Mouse (Mus musculus) 416B (cell line): ENCODE measurements at regions not wholly inside any gene's neighbourhood (a gene's known extent, or its start where the extent isn't known, plus 50 kb on each side); places are given as distances from the start of the nearest gene placed in this dataset.
A peak's percentile ranks its signal among the peaks of the same experiment; 100 is the strongest.

Experiments
- DNase-seq: peaks from one replicate; pipeline ENCODE4 v3.0.0; 2011; ENCODE audit warnings: low read depth

DNA sequence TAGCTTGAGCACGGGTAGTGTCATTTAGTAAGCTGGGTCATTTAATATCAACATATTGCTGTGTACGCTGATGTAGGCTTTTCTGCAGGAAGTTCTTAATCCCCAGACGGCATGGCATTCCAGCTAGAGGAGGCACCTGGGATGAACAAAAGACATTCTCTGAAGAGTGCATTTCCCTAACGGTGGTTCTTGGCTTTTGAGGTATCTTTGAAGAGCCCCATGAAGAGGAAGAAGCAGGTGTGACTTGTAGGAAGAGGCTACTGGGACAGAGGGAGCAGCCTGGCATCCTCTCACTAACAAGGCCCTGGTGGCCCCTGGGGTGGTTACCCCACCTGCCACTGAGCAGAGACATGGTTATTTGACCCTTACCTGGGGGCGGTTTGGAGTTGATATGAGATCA lies 457.7 kb downstream of the Rnf144b start:
- DNase-seq = no peak

DNA sequence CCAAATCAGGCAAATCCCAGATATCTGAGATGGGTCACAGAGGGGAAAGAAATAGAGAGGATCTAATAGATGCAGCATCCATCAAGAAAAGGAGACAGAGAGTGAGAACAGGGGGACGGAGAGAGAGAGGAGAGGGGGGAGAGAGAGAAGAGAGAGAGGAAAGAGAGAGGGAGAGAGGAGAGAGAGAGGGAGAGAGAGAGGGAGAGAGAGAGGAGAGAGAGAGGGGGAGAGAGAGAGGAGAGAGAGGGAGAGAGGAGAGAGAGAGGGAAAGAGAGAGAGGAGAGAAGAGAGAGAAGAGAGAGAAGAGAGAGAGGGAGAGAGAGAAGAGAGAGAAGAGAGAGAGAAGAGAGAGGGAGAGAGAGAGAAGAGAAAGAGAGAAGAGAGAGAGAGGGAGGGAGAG lies 462.7 kb downstream of the Rnf144b start:
- DNase-seq = no peak

DNA sequence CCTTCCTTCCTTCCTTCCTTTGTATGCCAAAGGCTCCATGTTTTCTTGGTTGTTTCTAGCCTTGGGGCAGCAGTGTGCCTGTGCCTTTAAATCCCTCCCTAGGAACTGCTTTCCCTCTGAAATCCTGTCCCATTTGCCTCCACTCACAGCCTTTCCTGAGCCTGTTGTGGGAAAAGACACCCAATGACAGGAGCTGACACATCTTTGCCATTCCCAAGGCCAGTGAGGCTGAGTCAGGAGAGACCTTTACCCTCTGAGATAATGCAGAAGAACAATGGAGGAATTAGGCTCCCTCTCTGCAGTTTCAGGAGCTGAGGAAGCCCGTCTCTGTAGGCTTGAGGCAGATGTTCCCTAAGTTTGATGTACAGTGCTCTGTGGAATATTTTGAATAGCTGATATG lies 480.2 kb downstream of the Rnf144b start:
- no peak for DNase-seq

DNA sequence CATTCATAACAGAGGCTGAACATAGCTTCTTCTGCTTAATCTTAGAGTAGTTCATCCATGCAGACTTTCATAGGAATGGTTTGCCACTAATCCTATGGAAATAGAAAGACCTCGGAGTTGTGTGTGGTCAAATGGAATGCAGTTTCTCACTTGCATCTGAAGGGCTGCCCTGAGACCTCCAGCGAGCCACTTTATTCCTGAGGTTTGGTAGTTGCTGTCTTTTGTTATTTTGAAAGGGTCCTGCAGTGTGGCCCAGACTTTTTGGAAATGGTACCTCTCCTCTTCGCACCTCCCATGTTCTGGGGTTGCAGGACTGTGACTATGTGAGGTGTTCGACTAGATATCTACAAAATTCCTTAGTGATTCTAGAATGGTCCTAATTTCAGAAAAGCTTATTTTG lies 489.0 kb downstream of the Rnf144b start:
- no peak for DNase-seq

DNA sequence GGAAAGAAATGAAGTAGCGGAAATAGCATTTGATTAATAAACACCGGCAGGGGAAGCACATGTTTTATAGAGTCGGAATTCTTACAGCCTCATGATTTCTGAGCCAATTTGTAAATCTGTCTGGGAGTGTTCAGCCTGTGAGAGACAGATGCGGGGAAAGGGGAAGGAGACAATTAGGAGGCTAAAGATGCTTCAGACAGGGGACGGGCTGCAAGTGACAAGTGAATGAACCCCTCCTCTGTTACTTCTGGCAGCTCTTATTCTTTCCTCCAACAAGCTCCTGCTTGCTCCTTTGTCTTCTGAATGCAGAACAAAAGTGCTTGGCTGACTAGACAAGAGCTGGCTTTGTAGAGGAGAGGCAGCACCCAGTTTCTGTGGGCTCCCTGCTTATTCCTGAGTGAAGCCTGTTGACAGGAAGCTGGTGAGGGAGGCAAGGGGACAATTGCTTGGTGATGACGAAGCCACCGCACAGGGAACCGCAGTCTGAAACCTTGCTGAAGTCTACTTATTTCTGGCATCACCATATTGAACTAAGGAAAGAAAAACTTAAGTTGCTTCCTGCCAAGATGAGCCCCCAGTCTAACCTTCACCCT lies 514.2 kb downstream of the Rnf144b start:
- DNase-seq = no peak

DNA sequence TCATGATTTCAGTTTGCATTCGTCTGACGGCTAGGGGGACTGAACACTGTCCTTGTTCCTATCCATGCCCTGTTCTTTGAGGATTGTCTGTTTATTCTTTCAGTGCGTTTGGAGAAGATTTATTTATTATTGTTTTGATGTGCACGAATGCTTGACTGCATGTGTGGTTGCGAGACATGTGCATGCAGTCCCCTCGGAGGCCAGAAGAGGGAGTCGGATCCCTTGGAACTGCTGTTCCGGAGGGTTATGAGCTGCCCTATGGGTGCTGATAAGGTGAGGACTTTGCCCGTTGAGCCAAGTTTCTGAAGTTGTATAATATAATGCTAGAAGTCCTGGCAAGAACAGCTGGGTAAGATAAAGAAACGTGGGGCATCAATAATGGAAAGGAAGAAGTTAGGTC lies 519.9 kb downstream of the Rnf144b start:
- DNase-seq = peak; percentile 2

DNA sequence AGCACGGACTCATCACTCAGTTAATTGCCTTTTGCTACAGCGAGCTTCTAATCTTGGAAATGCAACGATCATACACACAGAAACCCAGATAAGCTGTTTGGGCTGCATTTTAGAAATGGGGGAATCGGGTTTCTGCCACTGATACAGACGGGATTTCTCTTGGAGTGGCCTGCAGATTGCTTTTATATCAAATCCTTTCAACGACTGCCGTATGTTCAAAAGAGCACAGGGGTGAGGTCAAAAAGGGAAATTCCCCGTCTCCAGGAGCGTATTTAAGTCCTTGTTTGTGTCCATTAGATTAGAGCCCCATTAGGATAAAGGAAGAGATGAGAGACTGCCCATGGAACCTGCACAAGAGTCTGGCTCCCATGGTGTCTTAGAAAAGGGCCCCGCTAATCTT lies 522.6 kb downstream of the Rnf144b start:
- no peak for DNase-seq

DNA sequence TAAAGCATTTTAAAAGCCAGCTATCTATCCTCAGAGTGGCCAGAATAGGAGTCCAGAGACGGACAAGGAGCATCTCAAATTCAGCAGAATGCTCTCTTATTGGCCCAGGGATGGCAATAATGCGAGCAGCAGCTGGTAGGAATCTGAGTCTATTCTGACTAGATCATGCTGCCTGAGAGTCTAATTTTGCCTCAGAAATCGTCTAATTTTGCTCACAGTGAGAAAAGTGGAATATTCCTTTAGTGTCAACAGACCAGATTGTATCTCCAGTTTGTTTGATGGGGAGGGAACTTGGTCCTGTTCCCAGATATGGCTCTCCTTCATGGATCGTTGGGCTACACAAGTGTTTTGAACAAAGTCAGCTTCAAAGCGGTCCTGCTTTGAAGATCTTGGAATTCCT lies 525.2 kb downstream of the Rnf144b start:
- DNase-seq = no peak

DNA sequence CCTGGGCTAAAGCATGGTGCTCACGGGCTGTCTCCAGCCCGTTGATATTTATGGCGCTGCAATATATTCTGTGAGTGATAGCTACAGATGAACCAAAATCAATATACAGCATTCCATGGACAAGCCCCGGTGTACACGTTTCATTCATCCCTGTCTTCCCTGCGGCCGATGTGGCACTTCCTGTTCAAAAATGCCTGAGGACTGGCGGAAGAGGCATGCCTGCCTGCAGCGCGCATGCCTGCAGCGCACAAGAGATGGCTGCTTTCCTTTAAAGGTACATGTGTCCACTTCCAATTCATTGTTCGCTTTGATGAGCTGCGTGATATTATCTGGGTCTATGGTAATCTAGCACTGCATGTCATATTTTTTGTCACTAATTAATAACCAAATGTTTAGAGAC lies 527.6 kb downstream of the Rnf144b start:
- DNase-seq = no peak

DNA sequence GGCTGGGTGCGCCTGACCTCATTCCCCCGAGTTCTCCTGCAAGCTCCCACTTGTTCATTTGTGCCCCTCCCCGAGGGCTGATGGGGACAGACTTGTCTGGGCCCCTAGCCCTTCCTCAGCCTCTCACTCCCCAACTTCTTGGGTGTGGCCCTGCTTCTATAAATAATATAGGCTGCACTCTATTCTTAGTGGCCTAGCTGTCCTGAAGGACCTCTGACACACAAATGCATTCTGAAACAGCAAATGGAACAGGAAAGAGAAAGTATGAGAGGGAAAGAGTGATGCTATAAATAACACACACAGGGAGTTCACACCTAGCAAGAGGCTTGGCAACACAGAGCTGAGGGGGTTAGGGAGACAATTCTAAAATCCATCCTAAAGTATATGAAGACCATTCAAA lies 544.0 kb downstream of the Rnf144b start:
- no peak for DNase-seq

DNA sequence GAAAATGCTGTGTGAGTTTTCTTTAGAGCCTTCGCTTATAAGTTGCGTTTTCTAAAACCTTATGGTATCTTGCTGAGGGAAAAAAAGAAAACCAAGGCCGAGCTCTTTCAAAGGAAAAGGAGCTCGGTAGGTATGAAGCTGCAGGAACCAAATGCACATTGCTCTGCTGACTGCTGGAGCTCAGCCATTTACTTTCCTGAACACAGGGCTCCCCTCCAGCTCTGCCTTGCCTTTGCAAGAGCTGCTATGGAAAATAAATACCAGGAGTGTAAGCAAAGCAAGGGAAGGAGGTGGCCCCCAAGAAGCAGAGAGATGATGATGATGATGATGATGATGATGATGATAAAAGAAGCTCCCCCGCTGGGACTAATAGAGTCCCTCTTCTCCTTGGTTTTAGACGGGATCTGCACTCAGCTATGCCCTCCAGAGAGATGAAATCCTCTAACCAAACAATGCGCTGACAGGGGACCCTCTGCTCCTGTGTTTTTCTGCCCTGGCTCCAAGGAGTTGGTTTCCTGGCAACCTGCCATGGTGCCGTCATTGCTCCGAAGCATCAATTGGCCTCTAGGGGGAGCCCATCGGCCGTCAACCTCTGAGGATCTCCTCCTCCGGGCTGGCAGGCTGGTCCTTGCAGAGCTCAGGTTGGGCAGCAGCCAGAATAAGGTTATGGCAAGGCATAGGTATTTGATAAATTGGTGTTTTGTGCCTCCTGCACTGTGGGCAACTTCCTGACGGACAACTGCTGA lies 544.7 kb downstream of the Rnf144b start:
- DNase-seq = peak; percentile 63

DNA sequence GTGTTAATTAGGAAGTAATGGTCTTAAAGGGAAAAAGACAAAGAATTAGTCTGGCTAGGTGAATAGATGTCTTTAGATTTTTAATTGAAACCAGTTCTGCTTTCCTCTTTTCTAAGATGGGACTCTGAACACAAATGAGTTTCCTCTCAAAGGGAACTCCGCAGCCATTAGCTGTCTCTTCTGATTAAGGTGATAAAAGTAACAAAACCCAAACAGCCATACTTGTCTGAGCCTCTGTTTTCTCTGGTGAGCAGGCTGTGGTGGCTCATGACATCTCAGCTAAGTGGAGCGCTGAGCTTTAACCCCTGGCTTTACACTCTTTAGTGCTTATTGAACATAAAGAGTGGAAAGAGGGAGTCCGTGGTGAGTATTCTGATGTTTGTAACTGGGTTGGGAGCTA lies 565.7 kb downstream of the Rnf144b start:
- no peak for DNase-seq

DNA sequence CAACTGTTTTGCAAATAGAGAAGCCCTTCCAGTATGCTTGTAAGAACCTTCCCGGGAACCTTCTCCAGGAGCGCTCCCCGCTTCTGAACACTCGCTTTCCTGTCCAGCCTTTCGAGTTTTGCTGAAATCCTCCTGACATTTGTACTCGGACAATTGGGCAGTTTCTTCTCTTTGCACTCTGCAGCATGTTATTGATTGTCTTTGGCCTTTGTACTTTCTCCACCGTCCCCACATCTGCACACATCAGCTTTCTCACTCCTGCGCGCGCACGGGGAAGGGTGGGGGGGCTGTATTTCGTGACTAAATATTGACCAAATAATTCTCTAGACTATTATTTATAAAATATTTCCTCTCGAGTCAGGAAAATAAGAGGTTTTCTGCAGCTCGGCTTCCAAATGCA lies 567.2 kb upstream of the Id4 start:
- no peak for DNase-seq

DNA sequence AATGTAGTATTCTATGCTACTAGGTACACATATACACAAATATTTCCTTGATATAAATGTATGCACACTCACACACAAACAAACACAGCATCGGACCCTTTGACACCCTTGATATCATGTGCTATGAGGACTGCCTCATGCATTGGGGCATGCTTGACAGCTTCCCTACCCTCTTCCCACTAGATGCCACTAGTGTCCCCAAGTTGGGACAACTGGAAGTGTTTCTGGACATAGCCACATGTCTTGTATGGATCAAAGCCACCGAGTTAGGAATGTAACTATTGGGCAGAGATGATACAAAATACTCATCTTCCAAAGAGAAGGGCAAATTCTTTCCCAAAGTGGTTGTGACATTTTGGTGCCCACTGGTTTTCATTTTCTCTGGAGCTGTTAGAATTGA lies 565.2 kb upstream of the Id4 start:
- no peak for DNase-seq

DNA sequence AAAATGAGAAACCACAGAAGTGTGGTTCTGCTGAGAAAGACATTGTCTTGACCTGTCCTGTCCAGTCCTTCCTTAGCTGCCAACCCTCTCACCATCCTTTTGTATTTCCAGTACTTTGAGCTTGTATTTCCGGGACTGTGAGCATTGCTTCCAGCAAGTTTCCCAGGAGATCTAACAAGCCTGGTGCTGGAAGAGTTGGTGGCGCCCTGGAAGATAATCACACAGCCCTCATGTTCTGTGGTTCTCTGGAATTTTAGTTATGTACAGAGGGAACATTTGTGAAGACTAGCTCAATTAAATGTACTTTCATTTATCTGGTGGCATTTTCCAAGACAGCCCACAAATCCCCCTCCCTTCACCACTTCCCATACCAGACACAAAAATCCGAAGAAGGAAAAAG lies 560.5 kb upstream of the Id4 start:
- no peak for DNase-seq

DNA sequence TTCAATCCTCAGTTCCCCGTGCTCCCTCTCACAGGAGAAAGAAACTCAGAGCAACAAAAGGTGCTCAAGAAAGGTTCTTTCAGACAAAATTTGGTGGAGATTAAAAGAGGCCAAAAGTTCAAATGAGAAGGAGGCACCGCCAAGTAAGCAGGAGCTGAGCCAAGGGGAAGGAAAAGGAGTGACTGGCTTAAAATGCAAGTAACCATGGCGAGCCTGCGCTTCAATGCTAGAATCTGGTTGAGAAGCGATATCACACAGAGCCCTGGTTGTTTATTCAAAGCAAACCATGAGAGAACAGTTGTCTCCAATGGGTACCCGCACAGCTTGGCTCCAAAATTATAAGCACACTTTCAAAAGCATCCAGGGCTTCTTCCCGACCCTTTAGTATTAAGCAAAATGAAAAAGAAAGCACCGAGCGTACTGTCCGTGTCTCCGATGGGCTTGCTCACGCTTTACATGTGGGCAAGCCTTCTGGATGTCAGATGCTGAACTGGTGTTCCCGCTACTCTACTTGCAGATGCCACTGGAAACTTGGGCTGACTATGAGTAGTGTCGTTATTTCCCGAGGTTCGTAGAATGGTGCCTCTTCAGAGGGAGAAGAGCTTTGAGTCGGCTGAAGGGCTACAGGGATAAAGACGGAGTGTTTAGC lies 552.9 kb upstream of the Id4 start:
- DNase-seq = no peak

DNA sequence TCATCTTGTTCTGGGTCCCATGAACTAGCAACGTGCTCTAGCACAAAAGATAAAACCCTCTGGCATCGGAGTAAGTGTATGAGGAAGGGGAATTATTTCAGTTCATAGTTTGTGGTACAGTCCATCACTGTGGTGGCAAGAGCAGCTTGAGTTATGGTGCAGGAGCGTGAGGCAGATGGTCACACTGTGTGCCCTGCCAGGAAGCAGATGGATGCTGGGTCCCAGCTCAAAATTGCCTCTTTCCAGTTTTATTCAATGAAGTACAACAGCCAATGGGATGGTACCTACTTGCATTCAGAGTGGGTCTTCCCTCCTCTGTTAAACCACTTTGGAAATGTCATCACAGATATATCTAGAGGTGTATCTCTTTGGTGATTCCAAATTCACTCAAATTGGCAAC lies 551.7 kb upstream of the Id4 start:
- DNase-seq = no peak

DNA sequence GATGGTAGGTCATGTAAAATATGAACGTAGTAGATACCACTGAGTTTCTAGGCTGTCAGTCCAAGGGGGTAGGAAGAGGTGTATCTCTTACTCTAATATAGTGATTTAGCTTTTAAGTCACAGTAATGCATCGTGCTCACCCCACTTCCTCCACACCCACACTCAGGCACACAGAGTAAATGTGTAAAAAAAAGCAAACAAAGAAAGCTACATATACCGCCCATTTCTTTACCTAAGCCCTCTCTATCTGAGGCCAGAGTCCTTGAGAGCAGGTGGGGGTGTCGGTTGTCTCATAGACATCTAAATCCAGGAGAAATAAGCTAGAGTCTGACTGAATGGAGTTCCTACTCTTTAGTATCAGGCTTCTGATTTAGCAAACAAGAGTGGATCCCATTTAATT lies 548.5 kb upstream of the Id4 start:
- DNase-seq = no peak

DNA sequence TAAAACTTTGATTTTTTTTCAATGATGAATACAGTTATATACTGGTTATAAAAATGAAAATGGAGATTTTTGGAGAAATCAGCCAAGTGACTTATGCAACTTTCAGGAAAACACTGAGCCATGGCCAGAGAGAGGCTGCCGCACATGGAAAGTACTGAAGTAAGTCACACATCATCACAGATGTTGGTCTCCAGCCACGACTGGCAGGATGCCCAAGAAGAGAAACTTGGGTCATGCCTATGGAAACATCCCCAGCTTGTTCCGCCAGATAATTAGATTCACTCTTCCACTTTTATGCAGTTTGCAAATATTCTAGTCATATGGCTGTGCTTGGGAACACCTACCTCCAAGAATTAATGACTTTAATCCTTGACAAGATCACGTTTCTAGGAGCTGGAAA lies 544.8 kb upstream of the Id4 start:
- DNase-seq = no peak

DNA sequence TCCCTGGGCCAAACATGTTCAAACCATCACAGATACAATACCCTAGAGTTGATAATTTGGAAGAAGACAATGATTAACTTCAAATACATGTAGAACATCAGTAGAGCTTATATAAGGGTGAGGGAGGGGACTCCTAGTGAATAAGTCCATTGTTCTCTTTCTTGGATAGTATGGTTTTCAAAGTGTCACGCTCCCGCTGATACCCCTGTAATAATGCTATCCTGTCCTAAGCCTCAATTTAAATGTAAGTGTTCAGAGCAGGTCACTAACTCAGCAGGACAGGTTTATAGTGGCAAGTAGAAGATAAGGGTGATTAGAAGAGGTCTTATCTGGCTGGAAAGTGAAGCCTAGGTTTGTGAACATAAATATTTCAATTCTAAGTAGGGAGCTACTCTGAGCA lies 540.4 kb upstream of the Id4 start:
- no peak for DNase-seq

DNA sequence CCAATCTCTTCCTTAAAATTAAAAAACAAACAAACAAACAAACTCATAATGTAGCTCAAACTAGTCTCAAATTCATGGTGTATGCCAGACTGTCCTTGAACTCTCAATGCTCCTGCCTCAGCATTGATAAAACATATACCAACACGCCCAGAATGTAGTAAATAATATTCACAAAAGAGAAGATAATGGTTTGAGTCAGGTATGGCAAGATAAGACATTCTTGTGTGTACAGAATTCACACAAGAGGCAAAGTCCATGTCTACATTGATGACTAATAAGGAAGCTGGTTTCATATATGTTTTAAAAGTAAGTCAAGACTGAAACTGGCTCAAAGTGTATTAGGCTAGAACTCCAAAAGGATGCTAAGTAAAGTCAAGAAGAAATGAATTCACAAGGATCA lies 526.6 kb upstream of the Id4 start:
- no peak for DNase-seq

DNA sequence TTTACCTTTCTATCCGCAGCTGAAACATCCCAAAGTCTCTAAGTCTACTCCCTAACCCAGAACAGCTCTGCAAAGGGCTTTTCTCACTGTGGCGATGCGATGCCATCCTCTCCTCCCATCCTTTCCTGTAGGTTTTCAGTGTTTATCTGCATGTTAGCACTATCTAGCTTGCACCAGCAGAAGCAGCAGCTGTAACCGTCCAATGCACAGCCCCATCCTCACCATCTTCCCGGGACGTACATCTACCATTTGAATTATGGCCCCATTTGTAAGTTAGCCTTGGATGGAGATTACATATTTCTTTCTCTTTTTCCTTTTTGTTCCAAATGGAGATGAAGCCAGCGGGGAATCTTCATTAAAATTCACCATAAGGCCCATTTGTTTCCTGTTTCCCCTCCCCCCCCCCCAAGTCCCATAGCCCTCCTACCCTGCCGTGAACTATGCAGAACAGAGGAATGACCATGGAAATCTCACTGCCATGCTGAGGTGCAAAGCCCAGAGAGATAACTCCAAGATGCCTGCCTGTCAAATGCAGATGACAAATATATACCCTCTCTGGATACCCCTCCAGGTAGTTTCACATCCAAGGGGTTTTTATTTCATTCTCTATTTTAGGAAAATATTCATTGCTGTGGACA lies 525.5 kb upstream of the Id4 start:
- no peak for DNase-seq

DNA sequence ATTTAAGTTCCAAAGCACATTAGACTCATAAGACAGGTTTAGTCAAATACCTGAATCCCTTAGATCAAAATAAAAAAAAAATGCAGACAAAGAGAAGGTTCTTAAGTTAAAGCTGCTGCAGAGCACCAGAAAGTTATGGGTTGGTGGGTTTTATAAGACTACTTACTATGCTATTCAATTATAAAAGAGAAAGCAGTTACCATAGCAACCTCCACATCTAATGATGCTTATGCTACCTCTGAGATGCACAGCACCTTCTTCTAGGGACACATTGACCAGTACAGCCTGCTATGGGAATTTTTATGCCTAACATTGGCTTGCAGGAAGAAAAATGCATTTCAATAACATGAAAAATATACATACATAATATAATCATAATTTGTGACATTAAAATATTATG lies 512.1 kb upstream of the Id4 start:
- DNase-seq = no peak
